Mouse (Mus musculus): ENCODE data around the gene Lypd3.
A peak's percentile ranks its signal among the peaks of the same experiment; 100 is the strongest.
"Not testable (repeated sequence)": the region's sequence is repeated elsewhere in the genome, so short reads cannot be mapped to it uniquely, and the experiment has no call there.

Lypd3 gene

GRCm38 (mm10) chr7:24612308-24612910 lies 23.9 kb upstream of the Lypd3 start:
- no peak for DNase-seq (ENCODE audit: low spot score in 2 of 2)

GRCm38 (mm10) chr7:24614816-24615215 lies 21.5 kb upstream of the Lypd3 start:
- no peak for DNase-seq (ENCODE audit: low spot score in 2 of 2)

GRCm38 (mm10) chr7:24617763-24618162 lies 18.6 kb upstream of the Lypd3 start:
- no peak for DNase-seq (ENCODE audit: low spot score in 2 of 2)

- not testable (repeated sequence) for DNase-seq (ENCODE audit: low spot score in 2 of 2)
Observed at GRCm38 (mm10) chr7:24618374-24618773, 18.0 kb upstream of the Lypd3 start.

- no peak for DNase-seq (ENCODE audit: low spot score in 2 of 2)
Observed at GRCm38 (mm10) chr7:24619671-24620397, 16.5 kb upstream of the Lypd3 start.

- no peak for DNase-seq (ENCODE audit: low spot score in 2 of 2)
Observed at GRCm38 (mm10) chr7:24621193-24621592, 15.2 kb upstream of the Lypd3 start.

GRCm38 (mm10) chr7:24622967-24623366 lies 13.4 kb upstream of the Lypd3 start:
- DNase-seq (ENCODE audit: low spot score in 2 of 2), result no peak

GRCm38 (mm10) chr7:24628685-24629610 lies 7.4 kb upstream of the Lypd3 start:
- DNase-seq (ENCODE audit: low spot score in 2 of 2), result peak; percentile 84 to 88

- DNase-seq (ENCODE audit: low spot score in 2 of 2), result no peak
Observed at GRCm38 (mm10) chr7:24629672-24630071, 6.7 kb upstream of the Lypd3 start.

GRCm38 (mm10) chr7:24630116-24630880 lies 6.1 kb upstream of the Lypd3 start:
- no peak for DNase-seq (ENCODE audit: low spot score in 2 of 2)

GRCm38 (mm10) chr7:24637046-24637445 lies 696 bp downstream of the Lypd3 start:
- no peak for DNase-seq (ENCODE audit: low spot score in 2 of 2)

GRCm38 (mm10) chr7:24638026-24638856 lies 1.9 kb downstream of the Lypd3 start:
- DNase-seq (ENCODE audit: low spot score in 2 of 2), result no peak

GRCm38 (mm10) chr7:24640450-24640849 lies 4.1 kb downstream of the Lypd3 start:
- no peak for DNase-seq (ENCODE audit: low spot score in 2 of 2)

GRCm38 (mm10) chr7:24642491-24642890 lies 6.1 kb downstream of the Lypd3 start:
- peak; percentile 61 to 85 for DNase-seq (ENCODE audit: low spot score in 2 of 2)

- no peak for DNase-seq (ENCODE audit: low spot score in 2 of 2)
Observed at GRCm38 (mm10) chr7:24644492-24644891, 8.1 kb downstream of the Lypd3 start.

- no peak for DNase-seq (ENCODE audit: low spot score in 2 of 2)
Observed at GRCm38 (mm10) chr7:24644996-24645395, 8.6 kb downstream of the Lypd3 start.

- DNase-seq (ENCODE audit: low spot score in 2 of 2), result no peak
Observed at GRCm38 (mm10) chr7:24646486-24646885, 10.1 kb downstream of the Lypd3 start.

GRCm38 (mm10) chr7:24653681-24654080 lies 17.3 kb downstream of the Lypd3 start:
- DNase-seq (ENCODE audit: low spot score in 2 of 2), result peak; percentile 52 to 85

- peak in 1 of 2 experiments; percentile 51 for DNase-seq (ENCODE audit: low spot score in 2 of 2)
Observed at GRCm38 (mm10) chr7:24659737-24660357, 23.5 kb downstream of the Lypd3 start.
